Mouse (Mus musculus): ENCODE measurements around the gene Psat1.

Gene Psat1

GRCm38 (mm10) chr19:15924866-15925718, 22.0 kb downstream of the Psat1 start:
- in situ Hi-C loops (cut with MboI, MseI) = loop anchor here in 1 of 2 experiments (5.0 kb wide), 1 partner anchor 57 kb away; the partner anchor contains the start of gene Cep78

- in situ Hi-C loops (cut with MboI, MseI) = loop anchor here in 1 of 2 experiments (5.0 kb wide), 1 partner anchor 58 kb away; the partner anchor contains the start of gene Cep78
Measured at GRCm38 (mm10) chr19:15924181-15924865, 22.8 kb downstream of the Psat1 start.

GRCm38 (mm10) chr19:15923426-15923825, 23.7 kb downstream of the Psat1 start:
- in situ Hi-C loops (cut with MboI, MseI) = loop anchor here in 1 of 2 experiments (5.0 kb wide), 1 partner anchor 59 kb away; the partner anchor contains the start of gene Cep78

GRCm38 (mm10) chr19:15919336-15919735, 27.8 kb downstream of the Psat1 start:
- in situ Hi-C loops (cut with MboI, MseI) = no loop called here

GRCm38 (mm10) chr19:15918111-15918510, 29.0 kb downstream of the Psat1 start:
- in situ Hi-C loops (cut with MboI, MseI) = no loop called here

GRCm38 (mm10) chr19:15913249-15913997, 33.7 kb downstream of the Psat1 start:
- in situ Hi-C loops (cut with MboI, MseI) = loop anchor here in 1 of 2 experiments (5.0 kb wide), 1 partner anchor 69 kb away; the partner anchor contains the start of gene Cep78

- in situ Hi-C loops (cut with MboI, MseI) = loop anchor here in 1 of 2 experiments (5.0 kb wide), 1 partner anchor 71 kb away; the partner anchor contains the start of gene Cep78
Measured at GRCm38 (mm10) chr19:15911441-15911840, 35.7 kb downstream of the Psat1 start.

GRCm38 (mm10) chr19:15910987-15911386, 36.1 kb downstream of the Psat1 start:
- in situ Hi-C loops (cut with MboI, MseI) = loop anchor here in 1 of 2 experiments (5.0 kb wide), 1 partner anchor 71 kb away; the partner anchor contains the start of gene Cep78

GRCm38 (mm10) chr19:15910488-15910887, 36.6 kb downstream of the Psat1 start:
- in situ Hi-C loops (cut with MboI, MseI) = loop anchor here in 1 of 2 experiments (5.0 kb wide), 1 partner anchor 72 kb away; the partner anchor contains the start of gene Cep78

GRCm38 (mm10) chr19:15908016-15908415, 39.1 kb downstream of the Psat1 start:
- in situ Hi-C loops (cut with MboI, MseI) = loop anchor here in 1 of 2 experiments (5.0 kb wide), 1 partner anchor 749 kb away; no protein-coding TSS in a partner anchor

GRCm38 (mm10) chr19:15904734-15905133, 42.4 kb downstream of the Psat1 start:
- in situ Hi-C loops (cut with MboI, MseI) = loop anchor here in 1 of 2 experiments (5.0 kb wide), 1 partner anchor 753 kb away; no protein-coding TSS in a partner anchor

- in situ Hi-C loops (cut with MboI, MseI) = no loop called here
Measured at GRCm38 (mm10) chr19:15903508-15904480, 43.3 kb downstream of the Psat1 start.

- in situ Hi-C loops (cut with MboI, MseI) = no loop called here
Measured at GRCm38 (mm10) chr19:15895681-15896080, 51.5 kb downstream of the Psat1 start.

GRCm38 (mm10) chr19:15892146-15892545, 55.0 kb downstream of the Psat1 start:
- in situ Hi-C loops (cut with MboI, MseI) = no loop called here

- in situ Hi-C loops (cut with MboI, MseI) = no loop called here
Measured at GRCm38 (mm10) chr19:15888466-15888865, 58.7 kb downstream of the Psat1 start.

- in situ Hi-C loops (cut with MboI, MseI) = no loop called here
Measured at GRCm38 (mm10) chr19:15882705-15883426, 64.3 kb downstream of the Psat1 start.

- in situ Hi-C loops (cut with MboI, MseI) = no loop called here
Measured at GRCm38 (mm10) chr19:15880731-15881130, 66.4 kb downstream of the Psat1 start.

GRCm38 (mm10) chr19:15879271-15879670, 67.9 kb downstream of the Psat1 start:
- in situ Hi-C loops (cut with MboI, MseI) = no loop called here
